Mouse (Mus musculus) kidney, adult 18-20 months (tissue): ENCODE results near the gene Stx16.

Experiments
- DNase-seq: peaks from one replicate; pipeline ENCODE4 v3.0.0; 2021

Gene Stx16

DNA sequence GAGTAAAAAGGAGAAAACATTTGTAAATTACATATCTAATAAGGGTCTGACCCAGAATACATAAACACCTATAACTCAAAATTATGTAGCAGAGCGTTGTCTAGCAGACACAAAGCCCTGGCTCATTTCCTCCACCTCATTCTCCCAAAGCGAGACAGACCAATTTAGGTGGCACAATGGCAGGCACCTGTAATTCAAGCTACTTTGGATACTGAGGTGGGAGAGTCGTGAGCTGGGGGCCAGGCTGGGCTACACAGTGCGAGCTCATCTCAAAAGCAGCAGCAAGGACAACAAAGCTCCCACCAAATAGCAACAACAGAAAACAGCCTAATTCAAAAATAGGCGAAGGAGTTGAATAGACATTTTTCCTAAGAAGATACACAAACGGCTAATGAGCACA is 52.8 kb downstream of the Stx16 start:
- DNase-seq = no peak

DNA sequence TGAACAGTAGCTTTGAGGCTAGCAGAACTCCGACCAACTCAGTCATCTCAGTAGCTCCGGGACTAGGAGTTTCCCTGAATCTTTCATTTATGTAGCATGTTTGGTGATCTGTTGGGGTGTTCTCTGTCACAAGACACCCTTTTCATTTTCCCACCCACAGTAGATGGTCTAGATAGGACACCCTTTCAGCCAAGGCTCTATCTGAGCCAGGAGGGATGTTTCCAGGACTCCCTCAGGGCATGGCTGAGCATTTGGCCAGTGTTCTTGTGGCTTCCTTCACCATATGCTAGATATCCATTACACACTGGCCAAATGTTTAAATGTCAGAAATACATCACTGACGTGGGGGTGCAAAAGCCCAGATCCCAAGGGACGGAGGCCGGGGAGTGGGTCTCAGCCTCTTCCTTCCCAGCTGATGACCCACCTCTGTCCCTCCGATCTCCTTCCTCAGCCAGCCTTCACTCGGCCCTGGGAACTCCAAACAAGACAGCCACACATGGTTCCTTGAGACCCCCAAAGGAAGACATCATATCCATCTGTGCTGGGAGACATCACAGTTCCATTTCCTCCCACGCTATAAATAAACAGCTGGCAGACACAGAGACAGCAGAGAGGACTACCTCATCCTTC is 54.5 kb downstream of the Stx16 start:
- DNase-seq = no peak

DNA sequence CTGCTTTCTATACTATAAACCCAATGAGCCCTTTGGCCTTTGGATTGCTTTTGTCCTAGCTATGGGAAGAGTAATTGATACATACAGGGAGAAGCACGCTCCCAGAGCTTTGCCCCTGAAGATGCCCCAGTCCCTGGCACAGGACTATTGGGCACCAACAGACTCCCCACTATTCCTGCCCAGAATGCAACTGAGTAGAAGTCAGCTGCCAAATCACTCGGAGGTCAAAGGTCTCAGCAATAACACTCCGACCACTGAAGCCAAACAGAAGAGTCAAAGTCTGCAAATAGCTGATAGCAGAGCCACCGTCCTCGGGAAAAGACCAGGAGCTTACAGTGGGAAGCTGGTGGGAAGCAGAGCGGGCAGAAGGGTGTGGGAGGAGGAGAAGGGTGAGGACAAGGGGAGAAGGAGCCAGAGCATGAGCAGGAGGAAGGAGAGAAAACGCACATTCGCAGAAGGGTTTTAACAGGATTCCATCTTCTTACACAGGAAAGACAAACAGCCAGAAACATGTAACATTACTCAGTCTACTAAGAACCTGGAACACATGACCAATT is 56.4 kb downstream of the Stx16 start:
- no peak for DNase-seq
